Mouse (Mus musculus) heart, embryonic 12.5 days (tissue): Measurements from ENCODE around the gene Thada. TPM values are rescaled to one million over a fixed set of nuclear protein-coding genes. Genes with fewer than 3 reads are reported as not detected.
"Not testable (repeated sequence)": the region's sequence is repeated elsewhere in the genome, so short reads cannot be mapped to it uniquely, and the experiment has no call there.

ENCODE experiments used
- ATAC-seq: fragments of 200-750 bp; cut with Nextera tagmentation; 2 replicates; pipeline ENCODE4 v1.8.0; 2017; ENCODE audit warnings: moderate TSS enrichment, moderate library complexity; ENCODE audit not compliant: insufficient number of reproducible peaks, low FRiP score
- H3K27ac ChIP-seq: fragments of 300-500 bp; sonication (generic); 2 replicates; pipeline ENCODE4 v1.5.1; 2016; ENCODE audit warnings: mild to moderate bottlenecking, moderate library complexity; ENCODE audit not compliant: poor library complexity, severe bottlenecking
- H3K27me3 ChIP-seq: fragments of 300-500 bp; sonication (generic); replicated peaks from 2 replicates; pipeline ENCODE4 v1.6.1; 2016; ENCODE audit warnings: mild to moderate bottlenecking, moderate library complexity
- H3K36me3 ChIP-seq: fragments of 300-500 bp; sonication (generic); 2 replicates; pipeline ENCODE4 v1.6.1; 2016; ENCODE audit warnings: mild to moderate bottlenecking, moderate library complexity
- H3K4me1 ChIP-seq: fragments of 300-500 bp; sonication (generic); replicated peaks from 2 replicates; pipeline ENCODE4 v1.6.1; 2016; ENCODE audit warnings: mild to moderate bottlenecking
- H3K4me2 ChIP-seq: fragments of 300-500 bp; sonication (generic); 2 replicates; pipeline ENCODE4 v1.6.1; 2016; ENCODE audit warnings: mild to moderate bottlenecking, moderate library complexity
- H3K4me3 ChIP-seq: fragments of 300-500 bp; sonication (generic); 2 replicates; pipeline ENCODE4 v1.5.1; 2016; ENCODE audit warnings: mild to moderate bottlenecking
- H3K9ac ChIP-seq: fragments of 300-500 bp; sonication (generic); 2 replicates; pipeline ENCODE4 v1.6.1; 2016; ENCODE audit warnings: mild to moderate bottlenecking, moderate library complexity
- H3K9me3 ChIP-seq: fragments of 300-500 bp; sonication (generic); replicated peaks from 2 replicates; pipeline ENCODE4 v1.6.1; 2016; ENCODE audit warnings: mild to moderate bottlenecking, moderate library complexity
- WGBS: fragments of 180-500 bp; shearing (Covaris S2); methylation state at CpG from one replicate; pipeline ENCODE4 v1.1.7; 2016; 5-methylcytosine and 5-hydroxymethylcytosine counted together
- polyA plus RNA-seq: library from polyadenylated mRNA; unstranded; fragments of >200 nt; fragmentation: Nextera tagmentation; extraction: Ambion mirVana; gene quantifications from 2 replicates; pipeline ENCODE4 v1.2.1, GENCODE M21; 2016

The Thada gene
- polyA plus RNA-seq, 1 experiment from 2014 or later = 6.4 TPM

GRCm38 (mm10) chr17:84255841-84256240 is 210.2 kb downstream of the Thada start:
- H3K4me3 ChIP-seq = no peak overlapping the region

GRCm38 (mm10) chr17:84251426-84251825 is 214.6 kb downstream of the Thada start:
- no peak overlapping the region for H3K4me2 ChIP-seq
- ATAC-seq = no peak
- H3K27me3 ChIP-seq = no peaks in the 10 kb centered on the region
- peaks cover 23% of the 10 kb centered on the region for H3K36me3 ChIP-seq
- WGBS = 80% methylated on average over 3 of the region's 3 CpGs
- H3K9ac ChIP-seq = no peak overlapping the region
- H3K4me1 ChIP-seq = peaks cover 17% of the 10 kb centered on the region
- no peaks in the 10 kb centered on the region for H3K9me3 ChIP-seq
- no peak overlapping the region for H3K27ac ChIP-seq
- H3K4me3 ChIP-seq = no peak overlapping the region

More at GRCm38 (mm10) chr17:84255841-84256240, 210.2 kb downstream of the Thada start:
- Histone ChIP-seq H3K36me3 (peaks cover 12% of the 10 kb centered on the region), H3K27ac (no peak overlapping the region), H3K9ac (no peak overlapping the region), H3K27me3 (no peaks in the 10 kb centered on the region), H3K4me1 (peaks cover 29% of the 10 kb centered on the region), H3K9me3 (no peaks in the 10 kb centered on the region), H3K4me2 (no peak overlapping the region)
- ATAC-seq = no peak
- WGBS = 63% methylated on average over 2 of the region's 2 CpGs

GRCm38 (mm10) chr17:84244182-84244920 is 221.7 kb downstream of the Thada start:
- Histone ChIP-seq H3K4me3 (no peak overlapping the region), H3K27ac (no peak overlapping the region), H3K9me3 (peaks cover 4% of the 10 kb centered on the region), H3K4me2 (no peak overlapping the region), H3K4me1 (0 out of 2 replicates have a peak, but pooled peaks cover 4% of the 10 kb centered on the region), H3K9ac (no peak overlapping the region), H3K27me3 (no peaks in the 10 kb centered on the region), H3K36me3 (peaks cover 13% of the 10 kb centered on the region)
- ATAC-seq = no peak
- 84% methylated on average over 18 of the region's 18 CpGs for WGBS

GRCm38 (mm10) chr17:84243759-84244158 is 222.2 kb downstream of the Thada start:
- Histone ChIP-seq H3K4me3 (no peak overlapping the region), H3K27ac (no peak overlapping the region), H3K9ac (no peak overlapping the region), H3K9me3 (peaks cover 4% of the 10 kb centered on the region), H3K4me2 (no peak overlapping the region), H3K4me1 (0 out of 2 replicates have a peak, but pooled peaks cover 4% of the 10 kb centered on the region), H3K27me3 (no peaks in the 10 kb centered on the region), H3K36me3 (peaks cover 13% of the 10 kb centered on the region)
- WGBS = 79% methylated on average over 6 of the region's 6 CpGs
- ATAC-seq = no peak

- Histone ChIP-seq H3K27me3 (no peaks in the 10 kb centered on the region), H3K36me3 (peaks cover 9% of the 10 kb centered on the region), H3K9ac (no peak overlapping the region), H3K27ac (no peak overlapping the region), H3K4me1 (peaks cover 22% of the 10 kb centered on the region), H3K9me3 (peaks cover 4% of the 10 kb centered on the region), H3K4me3 (no peak overlapping the region), H3K4me2 (no peak overlapping the region)
- 98% methylated on average over 6 of the region's 6 CpGs for WGBS
- ATAC-seq = no peak
Observed at GRCm38 (mm10) chr17:84241308-84241957, 224.6 kb downstream of the Thada start.

- H3K9ac ChIP-seq = no peak overlapping the region
- 0 out of 2 replicates have a peak, but pooled peaks cover 4% of the 10 kb centered on the region for H3K36me3 ChIP-seq
- 86% methylated on average over 2 of the region's 2 CpGs for WGBS
- H3K4me2 ChIP-seq = no peak overlapping the region
- H3K4me1 ChIP-seq = peaks cover 22% of the 10 kb centered on the region
- H3K27ac ChIP-seq = no peak overlapping the region
- ATAC-seq = no peak
- H3K4me3 ChIP-seq = no peak overlapping the region
- peaks cover 4% of the 10 kb centered on the region for H3K9me3 ChIP-seq
- H3K27me3 ChIP-seq = no peaks in the 10 kb centered on the region
Observed at GRCm38 (mm10) chr17:84239679-84240292, 226.2 kb downstream of the Thada start.

- Histone ChIP-seq H3K4me1 (peaks cover 19% of the 10 kb centered on the region), H3K27me3 (no peaks in the 10 kb centered on the region), H3K4me2 (no peak overlapping the region), H3K9ac (no peak overlapping the region), H3K9me3 (peaks cover 4% of the 10 kb centered on the region), H3K36me3 (0 out of 2 replicates have a peak, but pooled peaks cover 3% of the 10 kb centered on the region), H3K4me3 (no peak overlapping the region), H3K27ac (no peak overlapping the region)
- ATAC-seq = no peak
- 59% methylated on average over 1 of the region's 1 CpGs for WGBS
Observed at GRCm38 (mm10) chr17:84238174-84238573, 227.8 kb downstream of the Thada start.

GRCm38 (mm10) chr17:84236781-84237557 is 229.0 kb downstream of the Thada start:
- 49% methylated on average over 7 of the region's 7 CpGs for WGBS
- 0 out of 2 replicates have a peak, but pooled peaks cover 3% of the 10 kb centered on the region for H3K36me3 ChIP-seq
- H3K9ac ChIP-seq = no peak overlapping the region
- ATAC-seq = no peak
- H3K4me2 ChIP-seq = no peak overlapping the region
- no peak overlapping the region for H3K27ac ChIP-seq
- H3K4me3 ChIP-seq = no peak overlapping the region
- peaks cover 19% of the 10 kb centered on the region for H3K4me1 ChIP-seq
- no peaks in the 10 kb centered on the region for H3K27me3 ChIP-seq
- H3K9me3 ChIP-seq = peaks cover 4% of the 10 kb centered on the region

GRCm38 (mm10) chr17:84235399-84235928 is 230.5 kb downstream of the Thada start:
- Histone ChIP-seq H3K27me3 (no peaks in the 10 kb centered on the region), H3K9me3 (no peaks in the 10 kb centered on the region), H3K4me2 (no peak overlapping the region), H3K9ac (no peak overlapping the region), H3K36me3 (no peaks in the 10 kb centered on the region), H3K4me1 (peaks cover 19% of the 10 kb centered on the region), H3K4me3 (no peak overlapping the region), H3K27ac (no peak overlapping the region)
- WGBS = 84% methylated on average over 4 of the region's 4 CpGs
- ATAC-seq = no peak

GRCm38 (mm10) chr17:84234785-84235184 is 231.2 kb downstream of the Thada start:
- H3K27ac ChIP-seq, ATAC-seq: not testable (repeated sequence)

More at GRCm38 (mm10) chr17:84234785-84235184, 231.2 kb downstream of the Thada start:
- not testable (repeated sequence) for H3K4me2 ChIP-seq, H3K36me3 ChIP-seq, H3K9ac ChIP-seq, H3K27me3 ChIP-seq, H3K9me3 ChIP-seq, H3K4me3 ChIP-seq
- no CpG with 5 or more reads among the region's 4 CpGs for WGBS
- H3K4me1 ChIP-seq = peaks cover 19% of the 10 kb centered on the region
